Mouse (Mus musculus) left cerebral cortex, adult 18-20 months (tissue): ENCODE measurements around the gene Gclc. TPM values are rescaled to one million over a fixed set of nuclear protein-coding genes. Genes with fewer than 3 reads are reported as not detected.
"Not testable (repeated sequence)": the region's sequence is repeated elsewhere in the genome, so short reads cannot be mapped to it uniquely, and the experiment has no call there.

Source experiments
- DNase-seq, 2 experiments: peaks; one replicate each; pipeline ENCODE4 v3.0.0; 2021 to 2022; ENCODE audit warnings: low spot score in 2 of 2, mixed read lengths in 1 of 2
- total RNA-seq, 2 experiments: library from RNA; stranded (reverse); gene quantifications; 2 replicates each; pipeline ENCODE4 v1.2.3; 2021

Gene Gclc
- total RNA-seq, 2 experiments from 2014 or later = 44.0 to 49.5 TPM

GRCm38 (mm10) chr9:77741452-77741851 lies 12.9 kb upstream of the Gclc start:
- DNase-seq = no peak

- DNase-seq = no peak
Measured at GRCm38 (mm10) chr9:77744798-77745197, 9.5 kb upstream of the Gclc start.

- no peak for DNase-seq
Measured at GRCm38 (mm10) chr9:77746315-77746714, 8.0 kb upstream of the Gclc start.

- not testable (repeated sequence) for DNase-seq
Measured at GRCm38 (mm10) chr9:77748292-77748691, 6.0 kb upstream of the Gclc start.

GRCm38 (mm10) chr9:77750133-77751060 lies 3.9 kb upstream of the Gclc start:
- peak; percentile 97 for DNase-seq

- no peak for DNase-seq
Measured at GRCm38 (mm10) chr9:77751091-77751521, 3.2 kb upstream of the Gclc start.

- DNase-seq = peak in 1 of 2 experiments; percentile 62
Measured at GRCm38 (mm10) chr9:77754728-77755402, 530 bp downstream of the Gclc start.

- DNase-seq = no peak
Measured at GRCm38 (mm10) chr9:77755403-77755784, 1.1 kb downstream of the Gclc start.

- no peak for DNase-seq
Measured at GRCm38 (mm10) chr9:77756076-77756475, 1.7 kb downstream of the Gclc start.

- no peak for DNase-seq
Measured at GRCm38 (mm10) chr9:77757331-77757730, 3.0 kb downstream of the Gclc start.

- DNase-seq = no peak
Measured at GRCm38 (mm10) chr9:77758481-77758880, 4.1 kb downstream of the Gclc start.

GRCm38 (mm10) chr9:77759111-77759510 lies 4.8 kb downstream of the Gclc start:
- DNase-seq = no peak

- DNase-seq = no peak
Measured at GRCm38 (mm10) chr9:77759756-77760155, 5.4 kb downstream of the Gclc start.

GRCm38 (mm10) chr9:77766218-77766617 lies 11.9 kb downstream of the Gclc start:
- DNase-seq = no peak

- no peak for DNase-seq
Measured at GRCm38 (mm10) chr9:77766767-77767166, 12.4 kb downstream of the Gclc start.

- no peak for DNase-seq
Measured at GRCm38 (mm10) chr9:77770909-77771308, 16.6 kb downstream of the Gclc start.

- DNase-seq = no peak
Measured at GRCm38 (mm10) chr9:77771330-77771729, 17.0 kb downstream of the Gclc start.

GRCm38 (mm10) chr9:77771765-77772383 lies 17.5 kb downstream of the Gclc start:
- DNase-seq = no peak

- DNase-seq = no peak
Measured at GRCm38 (mm10) chr9:77776720-77777515, 22.6 kb downstream of the Gclc start.

GRCm38 (mm10) chr9:77777622-77778021 lies 23.3 kb downstream of the Gclc start:
- DNase-seq = no peak

- no peak for DNase-seq
Measured at GRCm38 (mm10) chr9:77779711-77780110, 25.4 kb downstream of the Gclc start.
